Mouse (Mus musculus): ENCODE results near the gene Dock8.

- TF ChIP-seq TCF12 (IDR thresholded peaks at IDR 0.05; ENCODE audit: low read depth, low read length): peak; percentile 83
- TF ChIP-seq POLR2A (IDR thresholded peaks at IDR 0.05; ENCODE audit: low read depth, low read length): no peak
- no peak for TF ChIP-seq CTCF (conservative IDR thresholded peaks at IDR 0.05 in 1 of 2, IDR thresholded peaks at IDR 0.05 in 1 of 2; ENCODE audit: low read depth in 2 of 2, low read length in 2 of 2)
These were observed 63.5 kb downstream of the Dock8 start for GRCm38 (mm10) chr19:25062857-25063240.
